Mouse (Mus musculus) intestine, postnatal 0 days (tissue): ENCODE results near the gene Gm29427. TPM values are rescaled to one million over a fixed set of nuclear protein-coding genes. Genes with fewer than 3 reads are reported as not detected.

Source experiments
- ATAC-seq: fragments of 200-750 bp; cut with Nextera tagmentation; 2 replicates; pipeline ENCODE4 v1.8.0; 2017; ENCODE audit warnings: mild to moderate bottlenecking, moderate TSS enrichment, moderate library complexity
- H3K27ac ChIP-seq: fragments of 300-500 bp; sonication (generic); 2 replicates; pipeline ENCODE4 v1.5.1; 2014; ENCODE audit warnings: mild to moderate bottlenecking, low read depth, low read length, moderate library complexity
- H3K27me3 ChIP-seq: fragments of 300-500 bp; sonication (generic); replicated peaks from 2 replicates; pipeline ENCODE4 v1.6.1; 2014; ENCODE audit warnings: low read length, mixed read lengths; ENCODE audit not compliant: control insufficient read depth, insufficient read depth
- H3K36me3 ChIP-seq: fragments of 300-500 bp; sonication (generic); 2 replicates; pipeline ENCODE4 v1.6.1; 2014; ENCODE audit warnings: mild to moderate bottlenecking, moderate library complexity; ENCODE audit not compliant: control insufficient read depth, insufficient read depth
- H3K4me1 ChIP-seq: fragments of 300-500 bp; sonication (generic); replicated peaks from 2 replicates; pipeline ENCODE4 v1.6.1; 2014; ENCODE audit warnings: antibody characterized with exemption, low read length, mixed read lengths; ENCODE audit not compliant: control insufficient read depth, insufficient read depth
- H3K4me2 ChIP-seq: fragments of 300-500 bp; sonication (generic); replicated peaks from 2 replicates; pipeline ENCODE4 v1.6.1; 2014; ENCODE audit warnings: low read depth, mild to moderate bottlenecking, moderate library complexity
- H3K4me3 ChIP-seq: fragments of 300-500 bp; sonication (generic); 2 replicates; pipeline ENCODE4 v1.5.1; 2014; ENCODE audit warnings: low read depth, low read length
- H3K9ac ChIP-seq: fragments of 300-500 bp; sonication (generic); 2 replicates; pipeline ENCODE4 v1.6.1; 2014; ENCODE audit warnings: mild to moderate bottlenecking, low read depth, low read length
- H3K9me3 ChIP-seq: fragments of 300-500 bp; sonication (generic); 2 replicates; pipeline ENCODE4 v1.6.1; 2016; ENCODE audit warnings: mixed run types; ENCODE audit not compliant: control insufficient read depth
- CTCF ChIP-seq: sonication (generic); IDR thresholded peaks from 2 replicates; pipeline ENCODE4 v1.5.1; 2016; ENCODE audit warnings: low read depth, mild to moderate bottlenecking, control low read depth, antibody characterized with exemption, moderate library complexity
- WGBS: fragments of 180-500 bp; shearing (Covaris S2); extraction: QIAGEN DNeasy Blood & Tissue Kit; methylation state at CpG from one replicate; pipeline ENCODE4 v1.1.7; 2014; 5-methylcytosine and 5-hydroxymethylcytosine counted together
- polyA plus RNA-seq: library from polyadenylated mRNA; unstranded; fragments of >200 nt; fragmentation: Nextera tagmentation; extraction: Ambion mirVana; gene quantifications from 2 replicates; pipeline ENCODE4 v1.2.1, GENCODE M21; 2015

The Gm29427 gene
- polyA plus RNA-seq, 1 experiment from 2014 or later: 0.20 TPM

DNA sequence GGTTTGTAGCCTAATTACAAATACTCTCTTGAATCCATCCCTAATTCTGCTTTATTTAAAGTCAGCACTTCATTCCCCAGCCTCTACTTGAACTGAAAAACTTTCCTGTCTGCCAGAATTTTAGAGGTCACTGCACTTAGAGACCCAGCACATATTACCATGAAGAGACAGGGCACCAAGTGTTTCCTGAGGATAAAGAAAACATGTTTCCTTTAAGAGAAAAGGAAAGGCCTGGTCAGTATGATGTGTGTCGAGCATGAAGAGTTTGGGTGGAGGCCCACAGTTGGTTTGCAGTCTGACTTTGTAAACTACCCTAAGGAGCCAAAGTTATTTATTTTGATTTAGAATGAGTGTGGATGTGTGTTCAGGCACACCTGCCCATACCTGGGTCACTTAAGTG lies 12.5 kb upstream of the Gm29427 start:
- Histone ChIP-seq H3K27me3 (no peaks in the 10 kb centered on the region), H3K4me1 (peaks cover under 1% of the 10 kb centered on the region; the same call in 1 of the 2 replicates), H3K4me2 (no peak overlapping the region), H3K9me3 (no peaks in the 10 kb centered on the region), H3K27ac (no peak overlapping the region), H3K4me3 (no peak overlapping the region), H3K36me3 (no peaks in the 10 kb centered on the region), H3K9ac (no peak overlapping the region)
- WGBS: 69% methylated on average over 1 of the region's 1 CpGs
- no peak for ATAC-seq
- no peak for TF ChIP-seq CTCF

DNA sequence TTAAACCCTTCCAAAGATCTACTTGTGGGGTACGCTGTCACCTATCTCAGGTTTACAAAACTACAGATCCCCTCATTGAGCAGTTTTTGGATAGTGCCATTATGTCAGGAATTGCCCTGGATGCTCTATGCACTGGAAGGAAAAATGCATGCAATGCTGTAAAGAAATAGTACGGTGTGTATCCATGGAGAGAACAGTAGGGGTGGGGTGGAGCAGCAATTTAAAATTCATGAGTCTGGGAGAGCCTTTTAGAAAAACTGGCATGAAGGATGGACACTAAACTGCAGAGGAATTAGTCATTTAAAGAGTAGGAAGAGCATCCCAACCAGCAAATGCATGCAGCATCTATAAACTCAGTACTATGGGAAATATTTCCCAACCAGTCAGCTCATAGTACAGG lies 10.8 kb upstream of the Gm29427 start:
- ATAC-seq: no peak
- WGBS: 89% methylated on average over 2 of the region's 2 CpGs
- Histone ChIP-seq H3K9ac (no peak overlapping the region), H3K4me3 (no peak overlapping the region), H3K9me3 (no peaks in the 10 kb centered on the region), H3K36me3 (no peaks in the 10 kb centered on the region), H3K4me2 (no peak overlapping the region), H3K4me1 (no peaks in the 10 kb centered on the region; the same call in 1 of the 2 replicates), H3K27me3 (no peaks in the 10 kb centered on the region), H3K27ac (no peak overlapping the region)
- TF ChIP-seq CTCF: no peak

DNA sequence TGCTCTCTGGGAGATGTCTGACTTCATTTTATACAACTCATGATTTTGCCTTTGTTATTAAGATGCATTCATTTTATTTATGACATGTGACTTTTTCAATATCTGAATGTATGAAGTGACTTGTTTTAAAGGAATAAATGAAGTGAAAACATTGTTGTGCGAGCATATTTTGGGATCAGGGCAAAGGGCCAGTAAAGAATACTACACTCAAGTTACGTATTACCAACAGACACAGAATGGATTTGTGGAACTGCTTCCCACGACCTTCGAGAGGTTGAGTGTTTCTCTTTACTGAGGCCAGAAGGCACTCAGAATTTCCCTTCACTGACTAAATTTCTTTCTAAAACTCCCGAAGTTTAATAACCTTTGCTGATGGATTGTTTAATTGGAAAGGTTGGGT lies 8.6 kb upstream of the Gm29427 start:
- Histone ChIP-seq H3K27me3 (no peaks in the 10 kb centered on the region), H3K4me1 (no peaks in the 10 kb centered on the region), H3K27ac (no peak overlapping the region), H3K9me3 (no peaks in the 10 kb centered on the region), H3K4me2 (no peak overlapping the region), H3K36me3 (0 out of 2 replicates have a peak, but pooled peaks cover 3% of the 10 kb centered on the region), H3K9ac (no peak overlapping the region), H3K4me3 (no peak overlapping the region)
- no peak for TF ChIP-seq CTCF
- ATAC-seq: no peak
- 83% methylated on average over 5 of the region's 5 CpGs for WGBS

DNA sequence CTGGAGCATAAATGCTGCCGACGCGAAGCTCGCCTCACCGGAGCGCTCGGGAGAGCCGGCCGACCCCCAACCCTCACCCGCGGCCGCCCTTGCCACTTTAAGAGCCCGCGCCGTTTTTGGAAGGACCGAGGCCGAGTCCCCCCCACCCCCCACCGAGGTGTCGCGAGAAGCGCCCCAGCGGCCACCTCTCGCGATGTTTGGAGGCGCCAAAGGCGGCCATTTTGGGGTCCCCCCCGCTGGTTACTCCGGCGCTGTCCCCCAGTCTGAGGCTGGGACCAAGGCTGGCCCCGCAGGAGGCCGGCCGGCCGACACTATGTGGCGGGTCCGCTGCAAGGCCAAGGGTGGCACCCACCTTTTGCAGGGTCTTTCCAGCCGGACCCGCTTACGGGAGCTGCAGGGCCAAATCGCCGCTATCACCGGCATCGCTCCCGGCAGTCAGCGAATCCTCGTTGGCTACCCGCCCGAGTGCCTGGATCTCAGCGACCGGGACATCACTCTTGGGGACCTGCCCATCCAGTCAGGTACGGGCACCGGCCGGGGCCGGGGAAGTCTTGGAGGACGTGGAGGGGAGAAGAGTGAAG lies 1.8 kb upstream of the Gm29427 start, which contains the start of gene Yod1:
Gene Yod1, plus strand, starts transcription at position 37 of the 581 bp plus-strand sequence.
- peak within 1 kb of the TSS; percentile 98 for H3K4me3 ChIP-seq
- TF ChIP-seq CTCF: no peak; the same call in 1 of the 2 replicates
- peak within 1 kb of the TSS; percentile 90 for H3K4me2 ChIP-seq
- 0 out of 2 replicates have a peak, but pooled peaks cover 8% of the 10 kb centered on the region for H3K36me3 ChIP-seq
- 0 out of 2 replicates have a peak, but pooled peaks cover 4% of the 10 kb centered on the region for H3K4me1 ChIP-seq
- WGBS: under 1% methylated on average over 54 of the region's 54 CpGs
- peak within 1 kb of the TSS; percentile 92 for H3K27ac ChIP-seq
- H3K9me3 ChIP-seq: no peaks in the 10 kb centered on the region
- H3K27me3 ChIP-seq: no peaks in the 10 kb centered on the region
- H3K9ac ChIP-seq: peak within 1 kb of the TSS; percentile 96
- ATAC-seq: peak; percentile 64

DNA sequence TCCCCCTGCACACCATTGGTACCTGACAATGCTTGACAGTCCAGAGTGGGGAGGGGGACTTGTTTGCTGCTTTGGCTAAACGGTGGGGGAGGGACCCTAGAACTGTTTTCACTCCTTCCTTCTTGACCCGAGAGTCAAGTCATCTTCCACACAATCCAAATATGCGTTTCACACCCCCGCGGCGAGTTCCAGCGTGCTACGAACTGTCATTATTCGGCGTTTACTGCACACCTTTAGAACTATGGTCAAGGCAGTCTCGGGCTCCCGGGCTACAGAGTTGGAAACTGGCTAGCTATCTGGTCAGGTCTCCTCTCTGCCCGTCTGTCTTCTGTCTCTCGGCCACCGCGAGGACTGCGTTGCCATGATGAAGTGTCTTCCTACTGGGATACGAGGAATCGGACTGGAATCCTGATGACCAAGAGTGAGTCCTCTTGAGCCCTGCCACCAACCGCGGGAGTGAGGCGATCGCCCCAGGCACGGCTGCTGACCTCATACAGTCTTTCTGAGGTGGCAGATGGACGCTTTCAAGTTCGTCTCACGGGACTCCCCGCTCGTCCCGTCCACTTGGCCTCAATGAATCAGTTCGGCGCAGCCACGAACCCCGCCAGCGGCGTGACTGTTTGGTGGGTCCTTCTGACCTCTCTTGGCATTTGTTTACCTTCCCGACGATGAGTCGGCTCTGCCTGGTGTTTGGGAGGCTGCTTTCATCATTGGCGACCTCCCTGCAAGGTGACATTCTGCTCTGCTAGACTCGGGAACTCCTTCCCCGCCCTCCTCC lies 1.1 kb upstream of the Gm29427 start:
- under 1% methylated on average over 42 of the region's 42 CpGs for WGBS
- TF ChIP-seq CTCF: no peak
- Histone ChIP-seq H3K9me3 (no peaks in the 10 kb centered on the region), H3K36me3 (0 out of 2 replicates have a peak, but pooled peaks cover 15% of the 10 kb centered on the region), H3K9ac (peak overlapping the region; percentile 96), H3K4me3 (peak overlapping the region; percentile 98), H3K27me3 (no peaks in the 10 kb centered on the region), H3K4me1 (0 out of 2 replicates have a peak, but pooled peaks cover 4% of the 10 kb centered on the region), H3K4me2 (peak overlapping the region; percentile 90), H3K27ac (peak overlapping the region; percentile 92)
- ATAC-seq: 0 out of 2 replicates have a peak, but pooled peaks have one; percentile 0

DNA sequence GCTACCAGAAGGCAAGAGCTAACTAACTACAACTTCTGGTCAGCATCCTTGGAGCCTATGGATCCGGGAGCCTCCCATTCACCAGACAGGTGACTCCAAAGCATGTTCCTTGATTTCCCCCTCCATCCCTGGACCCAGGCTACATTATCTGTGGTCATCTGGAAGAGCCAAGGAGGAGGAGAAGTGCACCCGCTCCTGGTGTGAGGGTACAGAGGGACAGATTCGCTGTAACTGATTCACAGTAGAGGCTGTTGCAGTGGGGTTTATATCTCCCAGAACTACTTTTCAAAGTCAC lies 566 bp upstream of the Gm29427 start:
- H3K9ac ChIP-seq: peak overlapping the region; percentile 96
- 0 out of 2 replicates have a peak, but pooled peaks cover 17% of the 10 kb centered on the region for H3K36me3 ChIP-seq
- H3K9me3 ChIP-seq: no peaks in the 10 kb centered on the region
- peak overlapping the region; percentile 92 for H3K27ac ChIP-seq
- H3K4me1 ChIP-seq: 0 out of 2 replicates have a peak, but pooled peaks cover 4% of the 10 kb centered on the region
- WGBS: 3% methylated on average over 3 of the region's 3 CpGs
- no peak for TF ChIP-seq CTCF
- ATAC-seq: peak; percentile 3; the same call in 1 of the 2 replicates
- no peaks in the 10 kb centered on the region for H3K27me3 ChIP-seq
- H3K4me3 ChIP-seq: peak overlapping the region; percentile 98
- peak overlapping the region; percentile 90 for H3K4me2 ChIP-seq
